Mouse (Mus musculus) left cerebral cortex, postnatal 25 days (tissue): Measurements from ENCODE around the gene Pax5. TPM values are rescaled to one million over a fixed set of nuclear protein-coding genes. Genes with fewer than 3 reads are reported as not detected.

Source experiments
- DNase-seq, 2 experiments: peaks; one replicate each; pipeline ENCODE4 v3.0.0; 2022; ENCODE audit warnings: low spot score in 2 of 2, mixed read lengths in 1 of 2
- intact Hi-C: fragments of 180-260 bp; cut with DNase I; formaldehyde crosslinking; loops from one replicate; pipeline ENCODE4 v1.15.1; 2025
- microRNA-seq, 2 experiments: library from miRNA; unstranded; fragments of <30 nt; microRNA quantifications; one replicate each; pipeline ENCODE4 v1.2.0; 2022
- total RNA-seq, 2 experiments: library from RNA; stranded (reverse); gene quantifications; 2 replicates each; pipeline ENCODE4 v1.2.3; 2021

The Pax5 gene
- total RNA-seq, 2 experiments from 2014 or later, result 0.18 TPM; not detected in 1

DNA sequence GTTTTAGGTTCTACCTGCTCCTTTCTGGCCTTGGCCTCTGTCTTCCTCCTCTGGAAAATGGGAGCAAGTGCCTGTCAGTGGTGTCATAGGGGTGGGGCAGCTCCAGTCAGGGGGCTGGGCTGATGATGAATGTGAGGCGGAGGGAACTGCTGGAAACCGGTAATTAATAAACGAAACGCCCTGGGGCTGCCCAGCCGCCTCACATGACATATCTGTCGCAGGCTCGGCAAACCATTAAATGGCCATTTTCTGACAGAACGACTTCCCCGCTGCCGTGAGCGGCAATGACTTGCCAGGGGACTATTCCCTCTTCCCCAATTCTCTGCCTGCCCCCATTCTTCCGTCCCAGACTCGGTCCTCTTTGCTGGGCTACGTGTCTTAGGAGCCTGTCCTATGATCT, 202.4 kb downstream of the Pax5 start:
- intact Hi-C loops, result no loop called here

DNA sequence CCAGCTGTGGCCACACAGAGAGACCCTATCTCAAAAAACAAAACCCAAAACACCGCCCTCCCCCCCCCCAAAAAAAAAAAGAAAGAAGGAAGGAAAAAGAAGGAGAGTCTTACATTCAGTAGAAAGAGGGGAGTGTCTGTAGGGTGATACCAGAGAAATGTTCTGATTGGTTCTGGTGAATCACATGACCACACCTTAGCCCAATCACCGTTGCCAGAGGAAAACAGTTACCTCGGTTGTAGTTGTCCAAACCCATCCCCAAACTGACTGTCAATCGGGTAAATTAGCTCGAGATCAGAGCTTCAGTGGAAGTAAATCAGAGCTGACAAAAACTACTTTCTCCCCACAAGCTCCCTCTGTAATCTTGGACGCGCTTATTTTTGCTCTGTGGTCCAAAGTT, 205.3 kb downstream of the Pax5 start:
- intact Hi-C loops, result no loop called here

More for the DNA sequence above, 202.4 kb downstream of the Pax5 start:
- no peak for DNase-seq

DNA sequence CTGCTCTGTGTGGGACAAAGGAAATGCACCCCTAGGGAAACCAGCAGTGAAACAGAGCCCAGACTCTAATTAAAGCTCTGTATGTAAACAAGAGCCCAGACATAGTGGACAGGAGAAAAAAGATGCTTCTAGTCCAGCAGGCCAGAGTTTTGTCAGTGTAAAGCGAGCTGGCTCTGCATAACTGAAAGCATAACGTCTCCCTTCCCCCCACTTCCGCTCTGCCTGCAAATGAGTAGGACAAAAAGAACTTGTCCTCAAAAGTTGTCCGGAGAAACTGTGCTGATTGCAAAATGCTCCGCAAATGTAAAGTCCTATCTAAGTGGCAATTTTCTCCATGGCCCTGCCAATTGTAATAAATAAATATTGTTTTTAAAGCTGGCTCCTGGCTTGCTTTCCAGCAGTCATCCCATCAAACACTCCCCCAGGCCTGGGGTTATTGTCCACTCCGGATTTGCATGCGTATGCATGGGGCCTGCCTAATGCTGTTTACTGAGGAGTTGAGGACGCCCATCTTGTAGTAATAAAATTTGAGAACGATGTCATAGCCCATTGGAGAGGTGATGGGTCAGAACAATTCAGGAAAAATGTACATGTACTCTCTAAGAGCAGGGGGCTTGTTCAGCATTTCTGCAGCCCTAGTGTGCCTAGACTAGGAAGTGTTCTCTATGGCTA, 208.0 kb downstream of the Pax5 start:
- intact Hi-C loops, result no loop called here
- DNase-seq, result no peak

More for the DNA sequence above, 205.3 kb downstream of the Pax5 start:
- DNase-seq, result no peak

- intact Hi-C loops, result no loop called here
- DNase-seq, result no peak
These were observed 212.1 kb downstream of the Pax5 start for GRCm38 (mm10) chr4:44498156-44498555.

DNA sequence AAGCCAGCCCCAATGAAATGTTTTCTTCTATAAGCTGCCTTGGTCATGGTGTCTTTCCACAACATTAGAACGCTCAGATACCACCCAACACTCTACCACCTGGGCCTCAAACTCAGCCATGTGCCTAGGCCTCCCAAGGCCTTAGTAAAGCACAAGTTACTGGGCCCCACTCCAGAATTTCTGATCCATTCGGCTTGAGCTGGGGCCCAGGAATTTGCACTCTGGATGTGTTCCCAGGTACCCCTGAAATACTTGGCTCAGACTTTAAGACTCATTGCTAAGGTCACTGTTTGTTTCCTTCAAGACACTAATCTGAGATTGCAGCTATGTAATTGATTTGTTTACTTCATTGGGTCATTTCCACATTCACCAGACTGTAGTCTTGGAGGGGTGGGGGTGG, 214.5 kb downstream of the Pax5 start:
- no peak for DNase-seq
- intact Hi-C loops, result no loop called here

- intact Hi-C loops, result no loop called here
- no peak for DNase-seq
These were observed 216.5 kb downstream of the Pax5 start for GRCm38 (mm10) chr4:44493756-44494155.

DNA sequence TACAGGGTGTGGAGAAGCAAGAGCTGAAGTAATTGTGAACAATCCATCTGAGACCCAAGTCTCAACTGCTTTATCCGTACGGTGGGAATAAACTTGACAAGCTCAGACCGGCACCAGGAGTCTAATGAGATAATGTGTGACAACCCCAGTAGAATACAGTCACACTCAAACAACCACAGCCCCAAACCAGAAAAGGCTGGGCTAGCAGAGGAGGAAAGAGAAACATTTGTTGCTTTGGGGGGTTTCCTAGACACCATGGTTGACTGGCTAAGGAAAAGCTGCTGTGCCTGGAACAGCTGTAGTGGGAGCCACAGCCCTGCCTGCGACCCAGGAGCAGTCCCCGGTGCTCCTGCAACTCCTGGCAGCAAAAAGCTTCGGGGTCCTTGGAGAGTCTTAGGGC, 219.4 kb downstream of the Pax5 start:
- intact Hi-C loops, result no loop called here
- no peak for DNase-seq

DNA sequence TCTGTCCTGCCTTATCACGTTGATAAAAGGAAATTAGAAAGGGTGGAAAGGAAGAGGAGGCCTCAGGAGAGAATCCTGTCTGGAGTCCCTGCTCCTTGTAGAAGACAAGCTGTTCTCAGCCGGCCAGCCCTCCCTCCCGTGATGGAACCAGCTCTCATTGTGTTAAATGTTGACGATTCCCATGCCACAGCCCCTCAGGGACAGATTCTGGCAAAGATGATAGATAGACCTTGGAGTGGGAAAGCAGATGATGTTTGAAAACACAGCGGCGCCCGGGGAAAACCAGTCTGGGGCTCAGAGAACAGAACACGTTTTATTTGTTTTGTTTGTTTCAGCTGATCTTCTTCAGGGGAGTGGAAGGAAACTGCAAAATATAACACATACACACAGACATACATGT, 221.6 kb downstream of the Pax5 start:
- no peak for DNase-seq
- intact Hi-C loops, result no loop called here

GRCm38 (mm10) chr4:44488219-44488618, 222.1 kb downstream of the Pax5 start:
- DNase-seq, result no peak
- intact Hi-C loops, result no loop called here

DNA sequence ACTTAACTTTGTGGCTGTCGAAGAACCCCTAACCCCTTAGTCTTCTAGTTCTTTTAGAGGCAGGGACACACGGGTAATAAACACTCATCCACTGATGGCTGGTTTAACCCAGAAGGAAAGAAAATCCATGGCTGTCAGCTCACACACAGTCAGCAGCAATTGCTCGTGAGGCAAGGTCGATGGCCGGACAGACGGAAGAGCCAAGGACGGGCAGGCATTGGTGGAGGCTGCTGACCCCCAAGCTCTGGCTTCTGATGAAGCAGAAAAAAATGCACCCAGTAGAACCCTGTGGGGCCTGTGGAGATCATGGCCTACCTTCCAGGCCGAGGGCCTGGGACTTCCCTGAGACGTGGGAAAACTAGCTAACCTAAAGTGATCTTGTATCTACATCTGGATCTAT, 227.4 kb downstream of the Pax5 start:
- intact Hi-C loops, result no loop called here
- DNase-seq, result no peak

DNA sequence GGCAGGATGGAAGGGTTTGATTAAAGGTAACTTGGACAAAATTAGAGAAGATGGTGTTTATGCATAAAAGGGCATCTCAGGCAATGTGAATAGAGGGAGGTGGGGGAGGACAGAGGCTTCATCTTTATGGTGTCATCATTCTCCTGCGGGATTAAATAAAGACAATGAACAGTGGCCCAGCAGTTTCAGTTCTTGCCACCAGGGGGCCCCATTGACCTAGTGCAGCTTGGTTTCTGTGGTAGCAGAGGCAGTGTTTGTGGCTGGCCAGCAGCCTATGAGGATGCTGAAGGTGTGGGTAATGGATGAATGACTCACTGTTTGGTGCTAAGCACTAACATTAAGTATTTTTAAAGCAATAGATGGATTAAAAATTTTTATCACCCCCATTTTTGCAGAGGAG, 230.5 kb downstream of the Pax5 start:
- no peak for DNase-seq
- intact Hi-C loops, result no loop called here

Small RNA genes within 50 kb of the gene (microRNA-seq; reads per million reads assigned to microRNA genes)
- 0 reads per million in 2 experiments for gene Mir5120

Other genes starting within 250 kb of the Pax5 start
- gene Zcchc7, start 45.4 kb upstream of the Pax5 start, total RNA-seq, result 10 to 100 TPM; 54.6 to 60.4 TPM